Mouse (Mus musculus) embryonic facial prominence, embryonic 10.5 days (tissue): ENCODE measurements at regions not wholly inside any gene's neighbourhood (a gene's known extent, or its start where the extent isn't known, plus 50 kb on each side); places are given as distances from the start of the nearest gene placed in this dataset.

Source experiments
- DNase-seq: peaks from one replicate; pipeline ENCODE4 v3.0.0-alpha.2; 2017; ENCODE audit warnings: low spot score
- H3K27ac ChIP-seq: fragments of 300-500 bp; sonication (generic); replicated peaks from 2 replicates; pipeline ENCODE4 v1.5.1; 2016; ENCODE audit warnings: mild to moderate bottlenecking
- H3K27me3 ChIP-seq: fragments of 300-500 bp; sonication (generic); replicated peaks from 2 replicates; pipeline ENCODE4 v1.6.1; 2016; ENCODE audit warnings: low read depth, mild to moderate bottlenecking; ENCODE audit not compliant: poor library complexity, severe bottlenecking
- H3K36me3 ChIP-seq: fragments of 300-500 bp; sonication (generic); replicated peaks from 2 replicates; pipeline ENCODE4 v1.6.1; 2016; ENCODE audit warnings: mild to moderate bottlenecking, moderate library complexity
- H3K4me1 ChIP-seq: fragments of 300-500 bp; sonication (generic); 2 replicates; pipeline ENCODE4 v1.6.1; 2016
- H3K4me3 ChIP-seq: fragments of 300-500 bp; sonication (generic); 2 replicates; pipeline ENCODE4 v1.5.1; 2016; ENCODE audit warnings: mild to moderate bottlenecking, moderate library complexity
- H3K9me3 ChIP-seq: fragments of 300-500 bp; sonication (generic); 2 replicates; pipeline ENCODE4 v1.6.1; 2016; ENCODE audit warnings: mild to moderate bottlenecking
- WGBS: fragments of 180-500 bp; shearing (Covaris S2); methylation state at CpG from one replicate; pipeline ENCODE4 v1.1.7; 2016; 5-methylcytosine and 5-hydroxymethylcytosine counted together

DNA sequence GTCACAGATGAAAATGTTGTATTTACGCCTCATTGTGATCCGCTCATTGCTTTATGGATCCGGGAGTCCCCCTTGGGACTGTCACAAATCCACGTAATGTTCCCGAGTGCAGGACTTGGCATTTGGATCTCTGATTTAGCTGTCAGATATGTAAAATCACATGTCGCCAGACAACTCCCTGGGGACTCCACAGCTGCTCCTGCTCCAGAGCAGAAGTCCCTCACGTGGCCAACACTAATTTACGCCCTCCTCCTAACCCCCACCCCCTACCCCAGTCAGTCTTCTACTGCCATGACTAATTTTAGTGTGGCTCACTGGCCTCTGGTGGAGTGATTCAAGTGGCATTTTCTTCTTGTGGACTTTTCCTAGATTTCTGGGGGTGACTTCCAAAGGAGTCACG is 348.9 kb downstream of the Cd83 start:
- peaks cover 9% of the 10 kb centered on the region for H3K27me3 ChIP-seq
- WGBS: 67% methylated on average over 9 of the region's 9 CpGs
- no peak overlapping the region for H3K4me3 ChIP-seq
- H3K9me3 ChIP-seq: no peaks in the 10 kb centered on the region
- no peak overlapping the region for H3K27ac ChIP-seq
- no peaks in the 10 kb centered on the region for H3K36me3 ChIP-seq
- peak; percentile 35 for DNase-seq
- H3K4me1 ChIP-seq: peaks cover 10% of the 10 kb centered on the region

DNA sequence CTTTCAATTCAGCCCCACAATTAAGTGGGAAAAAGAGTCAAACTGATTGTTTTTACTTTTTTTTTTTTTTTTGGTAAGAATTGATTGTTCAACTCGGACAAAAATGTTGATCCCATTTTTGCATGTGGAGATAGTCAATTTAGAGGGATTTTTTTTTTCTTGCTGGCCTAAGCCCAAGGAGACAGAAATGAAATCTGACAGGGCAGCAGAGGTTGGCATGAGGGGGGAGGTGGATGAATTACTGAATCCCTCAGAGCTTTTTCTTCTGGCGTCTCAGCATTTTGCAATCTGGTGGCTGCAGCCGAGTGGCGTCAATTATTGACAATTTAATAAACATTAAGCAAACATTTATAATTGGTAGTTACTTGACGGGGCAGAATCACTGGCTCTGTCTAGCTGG is 356.6 kb downstream of the Cd83 start:
- 62% methylated on average over 5 of the region's 5 CpGs for WGBS
- Histone ChIP-seq H3K4me1 (peaks cover 8% of the 10 kb centered on the region), H3K36me3 (no peaks in the 10 kb centered on the region), H3K27me3 (no peaks in the 10 kb centered on the region; the same call in 1 of the 2 replicates), H3K9me3 (peaks cover 8% of the 10 kb centered on the region; the same call in 1 of the 2 replicates), H3K27ac (no peak overlapping the region), H3K4me3 (no peak overlapping the region)
- DNase-seq: no peak

- H3K9me3 ChIP-seq: peaks cover 8% of the 10 kb centered on the region; the same call in 1 of the 2 replicates
- no peaks in the 10 kb centered on the region for H3K36me3 ChIP-seq
- H3K4me1 ChIP-seq: peaks cover 8% of the 10 kb centered on the region
- DNase-seq: no peak
- H3K27ac ChIP-seq: no peak overlapping the region
- WGBS: 87% methylated on average over 4 of the region's 4 CpGs
- no peaks in the 10 kb centered on the region for H3K27me3 ChIP-seq
- no peak overlapping the region for H3K4me3 ChIP-seq
These were observed 360.9 kb downstream of the Cd83 start for GRCm38 (mm10) chr13:44145441-44145840.

- no peak for DNase-seq
- H3K27ac ChIP-seq: no peak overlapping the region
- peaks cover 2% of the 10 kb centered on the region; the same call in 1 of the 2 replicates for H3K4me1 ChIP-seq
- H3K27me3 ChIP-seq: no peaks in the 10 kb centered on the region
- no peak overlapping the region for H3K4me3 ChIP-seq
- no peaks in the 10 kb centered on the region for H3K36me3 ChIP-seq
- WGBS: 85% methylated on average over 5 of the region's 5 CpGs
- peaks cover 8% of the 10 kb centered on the region; the same call in 1 of the 2 replicates for H3K9me3 ChIP-seq
These were observed 363.3 kb downstream of the Cd83 start for GRCm38 (mm10) chr13:44147841-44148240.

GRCm38 (mm10) chr13:44149499-44149898 is 364.9 kb downstream of the Cd83 start:
- H3K9me3 ChIP-seq: peaks cover 12% of the 10 kb centered on the region
- no peaks in the 10 kb centered on the region for H3K36me3 ChIP-seq
- no peak for DNase-seq
- no peak overlapping the region for H3K4me3 ChIP-seq
- 85% methylated on average over 3 of the region's 3 CpGs for WGBS
- no peak overlapping the region for H3K27ac ChIP-seq
- peaks cover 6% of the 10 kb centered on the region for H3K4me1 ChIP-seq
- no peaks in the 10 kb centered on the region for H3K27me3 ChIP-seq

GRCm38 (mm10) chr13:44151526-44151925 is 367.0 kb downstream of the Cd83 start:
- no peaks in the 10 kb centered on the region for H3K36me3 ChIP-seq
- H3K27me3 ChIP-seq: no peaks in the 10 kb centered on the region
- no peak overlapping the region for H3K27ac ChIP-seq
- peaks cover 6% of the 10 kb centered on the region for H3K4me1 ChIP-seq
- H3K4me3 ChIP-seq: no peak overlapping the region
- peaks cover 7% of the 10 kb centered on the region; the same call in 1 of the 2 replicates for H3K9me3 ChIP-seq
- WGBS: 83% methylated on average over 6 of the region's 6 CpGs
- DNase-seq: no peak

GRCm38 (mm10) chr13:44152806-44153613 is 368.4 kb downstream of the Cd83 start:
- WGBS: 73% methylated on average over 10 of the region's 10 CpGs

DNA sequence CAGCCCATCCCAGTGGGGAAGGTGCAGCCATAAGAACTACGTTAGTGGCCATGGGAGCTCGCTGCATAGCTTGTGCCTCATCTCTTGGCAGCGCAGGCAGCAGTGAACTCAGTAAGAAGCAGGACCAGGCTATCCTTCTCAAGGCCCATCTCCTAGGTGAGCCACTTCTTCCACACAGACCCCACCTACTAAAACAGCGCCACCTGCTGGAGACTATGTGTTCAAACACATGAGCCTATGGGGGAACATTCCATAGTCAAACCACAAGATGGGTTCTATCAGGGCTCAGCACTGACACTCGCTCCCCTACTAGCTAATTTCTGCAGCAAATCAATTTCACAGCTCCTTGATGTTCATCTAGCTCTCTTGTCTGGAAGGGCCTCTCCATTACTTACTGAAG is 369.2 kb downstream of the Cd83 start:
- peaks cover 6% of the 10 kb centered on the region for H3K4me1 ChIP-seq
- H3K27ac ChIP-seq: no peak overlapping the region
- no peaks in the 10 kb centered on the region for H3K36me3 ChIP-seq
- no peaks in the 10 kb centered on the region; the same call in 1 of the 2 replicates for H3K27me3 ChIP-seq
- no peak overlapping the region for H3K4me3 ChIP-seq
- DNase-seq: no peak
- peaks cover 7% of the 10 kb centered on the region; the same call in 1 of the 2 replicates for H3K9me3 ChIP-seq
- WGBS: 94% methylated on average over 5 of the region's 5 CpGs

More at GRCm38 (mm10) chr13:44152806-44153613, 368.4 kb downstream of the Cd83 start:
- no peak for DNase-seq
- Histone ChIP-seq H3K36me3 (no peaks in the 10 kb centered on the region), H3K9me3 (peaks cover 7% of the 10 kb centered on the region; the same call in 1 of the 2 replicates), H3K4me1 (peaks cover 6% of the 10 kb centered on the region), H3K27ac (no peak overlapping the region), H3K27me3 (no peaks in the 10 kb centered on the region; the same call in 1 of the 2 replicates), H3K4me3 (no peak overlapping the region)

DNA sequence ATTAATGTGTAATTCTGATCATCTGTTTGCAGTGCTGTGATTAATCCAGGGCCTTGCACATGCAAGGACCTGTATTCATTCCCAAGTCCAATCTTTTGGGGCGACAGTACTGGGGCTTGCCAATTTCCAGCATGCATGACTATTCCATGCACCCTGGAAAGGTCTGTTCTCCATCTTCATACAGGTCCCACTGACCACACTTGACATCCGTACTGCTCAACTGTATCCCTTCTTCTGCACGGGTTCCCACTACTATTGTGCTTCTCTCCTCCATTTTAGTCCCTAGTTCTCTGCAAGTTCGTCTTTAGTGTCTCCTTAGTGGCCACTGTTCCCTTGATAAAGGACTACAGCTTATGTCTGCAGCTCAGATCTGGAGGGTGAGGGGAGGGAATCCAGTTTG is 371.4 kb downstream of the Cd83 start:
- H3K4me1 ChIP-seq: peaks cover 6% of the 10 kb centered on the region
- H3K27me3 ChIP-seq: no peaks in the 10 kb centered on the region; the same call in 1 of the 2 replicates
- 87% methylated on average over 4 of the region's 4 CpGs for WGBS
- no peak for DNase-seq
- peaks cover 7% of the 10 kb centered on the region; the same call in 1 of the 2 replicates for H3K9me3 ChIP-seq
- no peak overlapping the region for H3K27ac ChIP-seq
- H3K4me3 ChIP-seq: no peak overlapping the region
- H3K36me3 ChIP-seq: no peaks in the 10 kb centered on the region

GRCm38 (mm10) chr13:44156546-44156945 is 372.0 kb downstream of the Cd83 start:
- Histone ChIP-seq H3K27me3 (no peaks in the 10 kb centered on the region; the same call in 1 of the 2 replicates), H3K9me3 (peaks cover 7% of the 10 kb centered on the region; the same call in 1 of the 2 replicates), H3K27ac (no peak overlapping the region), H3K4me3 (no peak overlapping the region), H3K36me3 (no peaks in the 10 kb centered on the region), H3K4me1 (peaks cover 6% of the 10 kb centered on the region)
- DNase-seq: no peak
- WGBS: 82% methylated on average over 3 of the region's 3 CpGs

- DNase-seq: no peak
- no peak overlapping the region for H3K4me3 ChIP-seq
- H3K27ac ChIP-seq: no peak overlapping the region
- 76% methylated on average over 4 of the region's 4 CpGs for WGBS
- H3K9me3 ChIP-seq: peaks cover 7% of the 10 kb centered on the region; the same call in 1 of the 2 replicates
- peaks cover 6% of the 10 kb centered on the region for H3K4me1 ChIP-seq
- no peaks in the 10 kb centered on the region for H3K36me3 ChIP-seq
- no peaks in the 10 kb centered on the region; the same call in 1 of the 2 replicates for H3K27me3 ChIP-seq
These were observed 372.7 kb downstream of the Cd83 start for GRCm38 (mm10) chr13:44157236-44157635.

DNA sequence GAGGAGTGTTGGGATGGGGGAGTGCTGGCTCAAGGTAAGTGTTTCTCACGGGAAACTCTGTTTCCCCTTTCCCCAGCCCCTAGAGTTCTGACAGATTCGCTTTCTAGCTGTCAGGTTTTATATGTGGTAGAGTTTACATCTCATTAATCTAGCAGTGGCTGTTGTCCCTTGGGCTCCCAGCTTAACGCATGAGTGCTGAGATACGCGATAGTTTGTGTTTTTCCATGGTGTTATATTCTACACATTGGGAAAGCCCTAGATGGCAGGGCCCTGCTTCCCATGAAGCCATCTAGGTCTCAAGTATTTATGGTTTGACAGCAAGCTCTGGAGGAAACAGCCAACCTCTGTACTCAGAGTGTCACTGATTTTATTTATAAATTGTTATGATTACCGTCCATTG is 373.8 kb downstream of the Cd83 start:
- H3K36me3 ChIP-seq: no peaks in the 10 kb centered on the region
- no peak overlapping the region for H3K27ac ChIP-seq
- 82% methylated on average over 6 of the region's 6 CpGs for WGBS
- no peak for DNase-seq
- H3K9me3 ChIP-seq: peaks cover 7% of the 10 kb centered on the region; the same call in 1 of the 2 replicates
- no peaks in the 10 kb centered on the region for H3K4me1 ChIP-seq
- no peaks in the 10 kb centered on the region; the same call in 1 of the 2 replicates for H3K27me3 ChIP-seq
- H3K4me3 ChIP-seq: no peak overlapping the region

DNA sequence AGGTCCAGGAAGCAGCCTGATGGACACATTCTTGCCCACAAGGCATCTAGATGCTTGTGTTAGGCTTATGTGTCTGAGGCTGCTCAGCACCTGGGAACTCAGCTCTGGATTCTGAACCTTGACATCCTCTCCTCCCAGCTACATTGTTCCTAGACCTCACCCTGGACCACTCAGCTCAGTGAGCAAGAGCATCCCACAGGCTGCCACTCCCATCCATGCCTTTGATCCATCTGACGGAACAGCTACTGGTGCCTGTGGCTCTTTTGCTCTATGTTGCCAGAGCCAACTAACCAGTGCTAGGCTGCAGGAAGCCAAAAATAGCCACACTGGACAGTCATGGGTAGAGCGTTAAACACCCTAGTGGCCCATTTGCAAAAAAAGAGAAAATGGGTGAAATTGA is 374.8 kb downstream of the Cd83 start:
- H3K4me3 ChIP-seq: no peak overlapping the region
- H3K27me3 ChIP-seq: no peaks in the 10 kb centered on the region; the same call in 1 of the 2 replicates
- 86% methylated on average over 2 of the region's 2 CpGs for WGBS
- no peak overlapping the region for H3K27ac ChIP-seq
- no peak for DNase-seq
- no peaks in the 10 kb centered on the region for H3K4me1 ChIP-seq
- H3K9me3 ChIP-seq: no peaks in the 10 kb centered on the region
- H3K36me3 ChIP-seq: no peaks in the 10 kb centered on the region
